Mouse (Mus musculus): ENCODE measurements around the gene Limd1. TPM values are rescaled to one million over a fixed set of nuclear protein-coding genes. Genes with fewer than 3 reads are reported as not detected.
A peak's percentile ranks its signal among the peaks of the same experiment; 100 is the strongest.
"Not testable (repeated sequence)": the region's sequence is repeated elsewhere in the genome, so short reads cannot be mapped to it uniquely, and the experiment has no call there.

The Limd1 gene
- 18.2 and 25.5 TPM in 2 replicates for total RNA-seq (2017)

- ATAC-seq (replicated peaks in 1 of 2; ENCODE audit: insufficient read depth in 1 of 2, low FRiP score in 2 of 2, low TSS enrichment in 1 of 2, low read depth in 1 of 2, poor library complexity in 2 of 2, severe bottlenecking in 2 of 2): peak in 1 of 2 experiments; percentile 41; a peak in 1 of 4 replicates
These were observed at the start of gene Limd1 for GRCm38 (mm10) chr9:123478586-123479195. Limd1 (plus strand) TSS chr9:123478706.

DNA sequence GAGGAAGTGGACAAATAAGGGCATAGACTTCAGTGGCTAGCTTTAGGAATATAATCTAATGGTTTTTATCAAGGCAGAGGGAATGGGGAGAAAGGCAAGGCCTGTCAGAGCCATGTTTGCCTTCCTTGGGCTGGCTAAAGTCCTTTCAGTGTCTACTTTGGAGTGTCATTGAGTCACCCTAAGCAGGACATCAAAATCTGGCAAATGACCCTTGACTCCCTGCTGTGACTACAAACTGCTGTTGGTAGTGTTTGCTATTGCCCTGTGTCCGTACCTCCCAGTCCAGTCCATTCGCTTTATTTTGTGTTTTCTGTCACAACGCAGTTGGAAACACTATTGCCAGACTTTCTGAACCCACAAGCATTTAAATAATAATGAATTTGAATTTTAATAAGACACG is 48.6 kb upstream of the Limd1 start:
- ATAC-seq (replicated peaks in 1 of 2; ENCODE audit: insufficient read depth in 1 of 2, low FRiP score in 2 of 2, low TSS enrichment in 1 of 2, low read depth in 1 of 2, poor library complexity in 2 of 2, severe bottlenecking in 2 of 2): no peak

DNA sequence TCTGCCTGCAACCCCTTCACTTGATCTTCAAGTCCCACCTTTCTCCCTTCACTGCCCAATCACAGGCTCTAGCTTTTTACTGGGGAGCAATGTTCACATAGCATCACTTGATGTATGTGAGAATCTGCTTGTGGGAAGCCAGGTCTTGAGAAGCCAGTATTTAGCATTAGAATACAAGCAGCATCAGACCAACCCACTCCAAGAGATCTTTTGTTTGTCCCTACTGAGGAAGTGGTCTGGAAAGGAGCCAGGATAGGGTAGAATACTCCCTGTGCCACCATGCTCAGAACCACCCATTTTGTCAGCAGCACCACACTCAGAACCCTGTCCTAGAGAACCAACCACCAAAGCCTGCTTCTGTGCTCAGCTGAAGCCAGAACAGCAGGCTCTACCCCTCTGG is 47.5 kb upstream of the Limd1 start:
- peak in 1 of 2 experiments; percentile 32; a peak in 2 of 4 replicates for ATAC-seq (replicated peaks in 1 of 2; ENCODE audit: insufficient read depth in 1 of 2, low FRiP score in 2 of 2, low TSS enrichment in 1 of 2, low read depth in 1 of 2, poor library complexity in 2 of 2, severe bottlenecking in 2 of 2)

- no peak for ATAC-seq (replicated peaks in 1 of 2; ENCODE audit: insufficient read depth in 1 of 2, low FRiP score in 2 of 2, low TSS enrichment in 1 of 2, low read depth in 1 of 2, poor library complexity in 2 of 2, severe bottlenecking in 2 of 2)
These were observed 40.3 kb upstream of the Limd1 start for GRCm38 (mm10) chr9:123438223-123438622.

DNA sequence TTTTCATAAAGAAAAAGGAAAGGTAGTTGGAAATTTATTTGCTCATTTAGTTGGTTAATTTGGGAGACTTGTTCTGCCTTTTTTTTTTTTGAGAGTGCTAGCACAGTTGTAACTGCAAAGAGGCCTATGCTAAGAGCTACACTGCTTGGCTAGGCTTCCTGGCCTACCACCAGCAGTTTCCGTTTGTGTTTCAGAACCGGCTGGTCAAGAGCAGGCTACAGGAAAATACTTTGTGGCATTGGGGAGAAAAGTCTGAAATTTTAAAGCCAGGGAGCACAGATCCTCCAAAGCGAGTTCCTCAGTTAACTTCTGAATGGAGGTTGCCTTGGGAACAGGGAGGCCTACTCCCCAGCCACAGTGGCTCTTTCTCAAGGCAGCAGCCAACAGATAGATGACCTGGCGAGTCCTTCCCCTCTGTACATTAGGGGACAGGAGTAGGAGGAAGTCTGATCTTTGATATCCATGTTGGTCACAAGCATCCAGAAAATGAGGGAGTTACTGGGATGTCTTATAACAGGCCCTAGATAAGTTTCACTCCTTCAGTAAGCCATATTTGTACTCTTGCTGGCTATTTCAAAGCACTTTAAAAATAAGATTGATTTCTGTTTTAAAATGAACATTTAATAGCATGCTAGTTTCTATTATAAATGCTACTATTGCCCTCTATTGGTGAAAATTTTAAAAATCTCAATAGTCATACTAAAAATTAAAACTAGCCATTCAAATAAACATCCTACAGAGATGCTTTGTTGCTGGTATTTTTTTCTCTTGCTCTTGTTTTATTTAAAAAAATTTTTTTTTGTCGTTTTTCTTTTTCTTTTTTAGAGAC is 38.1 kb upstream of the Limd1 start:
- no peak for ATAC-seq (replicated peaks in 1 of 2; ENCODE audit: insufficient read depth in 1 of 2, low FRiP score in 2 of 2, low TSS enrichment in 1 of 2, low read depth in 1 of 2, poor library complexity in 2 of 2, severe bottlenecking in 2 of 2)

GRCm38 (mm10) chr9:123447101-123447500 is 31.4 kb upstream of the Limd1 start:
- ATAC-seq (replicated peaks in 1 of 2; ENCODE audit: insufficient read depth in 1 of 2, low FRiP score in 2 of 2, low TSS enrichment in 1 of 2, low read depth in 1 of 2, poor library complexity in 2 of 2, severe bottlenecking in 2 of 2): not testable (repeated sequence)

DNA sequence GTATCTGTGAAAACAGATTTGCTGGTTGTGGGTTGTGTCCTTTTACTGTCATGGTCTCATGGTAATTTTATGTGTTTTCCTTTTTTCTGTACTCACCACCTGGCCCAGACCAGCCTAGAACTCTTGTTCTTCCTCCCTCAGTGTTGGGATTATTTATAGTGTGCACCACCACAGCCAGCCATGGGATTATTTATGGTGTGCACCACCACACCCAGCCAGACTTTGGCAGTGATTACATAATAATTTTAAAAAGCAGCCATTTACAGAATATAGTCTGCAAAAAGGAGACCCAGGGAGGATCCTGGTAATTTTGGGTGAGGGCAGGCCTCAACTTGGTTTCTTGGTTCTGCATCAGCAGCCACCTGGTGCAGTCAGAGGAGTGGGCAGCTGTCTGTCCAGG is 29.9 kb upstream of the Limd1 start:
- ATAC-seq (replicated peaks in 1 of 2; ENCODE audit: insufficient read depth in 1 of 2, low FRiP score in 2 of 2, low TSS enrichment in 1 of 2, low read depth in 1 of 2, poor library complexity in 2 of 2, severe bottlenecking in 2 of 2): no peak

DNA sequence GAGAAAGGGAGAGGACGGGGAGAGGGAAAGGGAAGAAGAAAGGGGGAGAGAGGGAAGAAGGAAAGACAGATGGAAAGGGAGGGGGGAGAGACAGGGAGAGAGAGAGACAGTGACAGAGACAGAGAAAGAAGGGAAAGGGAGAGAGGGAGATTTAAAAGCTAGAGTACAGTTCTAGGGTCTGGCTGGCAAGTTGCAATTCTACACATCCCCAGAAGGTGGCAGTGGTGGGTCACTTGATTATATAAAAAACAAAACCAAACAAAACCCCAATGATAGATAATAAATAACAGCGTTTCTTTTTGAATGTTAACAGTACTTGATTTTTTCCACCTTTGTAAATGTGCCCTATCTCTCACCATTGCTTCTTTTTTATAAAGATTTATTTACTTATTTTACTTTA is 28.3 kb upstream of the Limd1 start:
- ATAC-seq (replicated peaks in 1 of 2; ENCODE audit: insufficient read depth in 1 of 2, low FRiP score in 2 of 2, low TSS enrichment in 1 of 2, low read depth in 1 of 2, poor library complexity in 2 of 2, severe bottlenecking in 2 of 2): peak; percentile 33 to 37; a peak in 2 of 4 replicates

GRCm38 (mm10) chr9:123451772-123452171 is 26.7 kb upstream of the Limd1 start:
- ATAC-seq (replicated peaks in 1 of 2; ENCODE audit: insufficient read depth in 1 of 2, low FRiP score in 2 of 2, low TSS enrichment in 1 of 2, low read depth in 1 of 2, poor library complexity in 2 of 2, severe bottlenecking in 2 of 2): no peak

GRCm38 (mm10) chr9:123456634-123457602 is 21.6 kb upstream of the Limd1 start:
- ATAC-seq (replicated peaks in 1 of 2; ENCODE audit: insufficient read depth in 1 of 2, low FRiP score in 2 of 2, low TSS enrichment in 1 of 2, low read depth in 1 of 2, poor library complexity in 2 of 2, severe bottlenecking in 2 of 2): no peak

DNA sequence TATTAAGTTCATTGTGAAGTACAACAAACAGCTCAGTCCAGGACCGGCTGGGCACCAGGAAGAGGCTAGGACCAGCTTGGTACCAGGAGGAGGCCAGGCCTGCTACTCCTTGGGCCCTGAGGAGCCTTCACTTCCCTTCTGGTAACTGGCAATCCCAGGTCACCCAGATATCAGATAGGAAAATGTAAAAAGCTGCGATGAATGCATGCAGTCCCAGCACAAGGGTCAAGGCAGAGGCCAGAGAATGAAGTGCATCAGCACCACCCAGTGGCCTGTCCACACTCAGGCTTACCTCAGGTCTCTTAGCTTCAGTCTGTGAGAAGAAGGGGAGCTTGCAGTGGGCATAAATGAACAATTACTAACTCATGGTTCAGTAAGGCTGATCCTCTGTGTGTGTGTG is 20.9 kb upstream of the Limd1 start:
- ATAC-seq (replicated peaks in 1 of 2; ENCODE audit: insufficient read depth in 1 of 2, low FRiP score in 2 of 2, low TSS enrichment in 1 of 2, low read depth in 1 of 2, poor library complexity in 2 of 2, severe bottlenecking in 2 of 2): no peak

DNA sequence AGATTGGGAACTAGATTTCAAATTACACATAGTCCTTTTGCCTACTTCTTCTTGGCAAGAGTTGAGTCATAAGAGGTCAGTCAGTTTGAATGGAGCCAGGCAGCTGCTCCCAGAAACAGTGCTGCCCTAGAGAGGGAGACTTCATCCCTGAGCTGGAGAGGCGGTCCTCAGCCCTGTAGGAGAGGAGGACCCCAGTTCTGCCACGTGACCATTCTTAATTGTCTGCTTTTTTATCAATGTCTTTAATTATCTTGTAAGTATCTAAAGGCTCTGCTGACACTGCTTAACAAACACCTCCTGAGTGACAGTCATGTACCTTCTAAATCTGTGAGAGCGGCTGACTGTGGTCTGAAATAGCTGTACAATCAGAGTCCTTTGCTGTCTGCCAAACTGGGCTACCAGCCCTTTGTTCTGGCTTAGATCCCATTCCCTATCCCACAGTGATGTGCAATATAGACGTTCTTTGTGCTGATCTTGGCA is 11.3 kb upstream of the Limd1 start:
- ATAC-seq (replicated peaks in 1 of 2; ENCODE audit: insufficient read depth in 1 of 2, low FRiP score in 2 of 2, low TSS enrichment in 1 of 2, low read depth in 1 of 2, poor library complexity in 2 of 2, severe bottlenecking in 2 of 2): no peak

DNA sequence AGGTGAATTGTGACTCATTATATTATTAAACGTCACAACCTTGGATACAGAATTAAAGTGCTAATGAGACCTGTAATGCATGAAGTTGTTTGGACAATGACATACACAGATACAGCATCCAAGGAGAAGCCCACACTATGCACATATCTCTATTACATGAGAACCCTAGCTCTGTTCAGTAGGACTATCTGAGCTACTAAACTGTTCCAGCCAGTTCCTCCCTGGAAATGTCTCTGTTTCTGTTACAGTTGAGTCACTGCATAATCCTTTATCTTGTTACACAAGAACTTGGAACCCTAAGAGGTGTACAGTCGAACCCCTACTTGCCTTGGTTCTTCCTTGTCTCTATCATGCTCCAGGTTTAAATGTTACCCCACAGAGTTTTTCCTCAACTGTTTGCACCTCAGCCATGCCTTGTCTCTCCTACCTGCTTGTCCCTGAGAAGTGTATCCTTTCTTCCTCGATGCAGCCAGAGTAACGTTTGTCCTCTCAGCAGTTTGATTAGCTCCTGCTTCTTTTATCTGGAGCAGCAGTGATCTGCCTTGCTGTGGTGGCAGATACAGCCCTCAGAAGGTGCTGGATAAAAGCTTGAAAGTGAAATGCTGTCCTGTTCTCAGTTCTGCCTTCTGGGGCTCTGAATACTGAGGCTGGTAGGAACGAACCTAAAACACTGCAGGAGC is 10.0 kb upstream of the Limd1 start:
- no peak for ATAC-seq (replicated peaks in 1 of 2; ENCODE audit: insufficient read depth in 1 of 2, low FRiP score in 2 of 2, low TSS enrichment in 1 of 2, low read depth in 1 of 2, poor library complexity in 2 of 2, severe bottlenecking in 2 of 2)

GRCm38 (mm10) chr9:123469087-123469486 is 9.4 kb upstream of the Limd1 start:
- ATAC-seq (replicated peaks in 1 of 2; ENCODE audit: insufficient read depth in 1 of 2, low FRiP score in 2 of 2, low TSS enrichment in 1 of 2, low read depth in 1 of 2, poor library complexity in 2 of 2, severe bottlenecking in 2 of 2): no peak

- no peak for ATAC-seq (replicated peaks in 1 of 2; ENCODE audit: insufficient read depth in 1 of 2, low FRiP score in 2 of 2, low TSS enrichment in 1 of 2, low read depth in 1 of 2, poor library complexity in 2 of 2, severe bottlenecking in 2 of 2)
These were observed 5.1 kb upstream of the Limd1 start for GRCm38 (mm10) chr9:123473377-123473776.

DNA sequence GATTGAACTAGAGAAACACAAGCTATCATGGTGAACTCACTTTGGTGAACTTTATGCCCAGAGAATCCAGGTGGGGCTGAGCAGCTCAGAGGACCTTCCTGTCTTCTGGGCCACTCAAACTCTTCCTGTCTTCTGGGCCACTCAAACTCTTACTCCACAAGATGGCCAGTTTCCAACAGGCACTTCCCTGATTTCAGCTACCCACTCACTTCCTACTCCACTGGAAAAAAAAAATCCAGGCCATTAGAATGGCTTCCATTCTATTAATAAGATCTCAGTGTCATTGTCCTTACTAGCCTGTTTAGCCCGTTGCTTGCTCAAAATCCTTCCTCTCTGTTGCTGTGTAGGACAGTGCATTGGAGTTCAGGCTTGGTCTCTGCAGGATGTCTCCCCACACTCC is 2.9 kb upstream of the Limd1 start:
- no peak for ATAC-seq (replicated peaks in 1 of 2; ENCODE audit: insufficient read depth in 1 of 2, low FRiP score in 2 of 2, low TSS enrichment in 1 of 2, low read depth in 1 of 2, poor library complexity in 2 of 2, severe bottlenecking in 2 of 2)

- peak in 1 of 2 experiments; percentile 33; a peak in 3 of 4 replicates for ATAC-seq (replicated peaks in 1 of 2; ENCODE audit: insufficient read depth in 1 of 2, low FRiP score in 2 of 2, low TSS enrichment in 1 of 2, low read depth in 1 of 2, poor library complexity in 2 of 2, severe bottlenecking in 2 of 2)
These were observed 398 bp upstream of the Limd1 start for GRCm38 (mm10) chr9:123478031-123478585.

All from hematopoietic stem cell, adult 5-6 weeks (primary cell).